Mouse (Mus musculus): ENCODE results near the gene Tns4. TPM values are rescaled to one million over a fixed set of nuclear protein-coding genes. Genes with fewer than 3 reads are reported as not detected.

The Tns4 gene
- total RNA-seq, 2 experiments from 2014 or later = not detected

DNA sequence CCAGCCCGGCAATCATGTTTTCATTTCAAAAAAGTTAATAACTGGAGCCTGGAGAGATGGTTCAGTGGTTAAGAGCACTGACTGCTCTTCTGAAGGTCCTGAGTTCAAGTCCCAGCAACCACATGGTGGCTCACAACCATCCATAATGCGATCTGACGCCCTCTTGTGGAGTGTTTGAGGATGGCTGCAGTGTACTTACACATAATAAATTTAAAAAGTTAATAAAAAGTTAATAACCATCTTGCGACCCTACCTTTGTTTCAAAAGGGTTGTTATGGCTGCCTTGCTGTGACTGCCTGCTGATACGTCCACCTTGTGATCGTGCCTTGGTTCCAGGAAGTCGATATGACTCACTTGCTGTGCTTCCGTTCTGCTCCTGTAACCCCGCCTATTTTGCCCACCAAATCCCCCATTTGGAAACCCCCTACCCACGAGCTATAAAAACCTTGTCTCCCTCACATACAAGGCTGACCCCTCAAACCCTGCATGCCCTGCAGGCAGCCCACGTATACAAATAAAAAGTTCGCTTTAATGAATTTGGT is 62.1 kb downstream of the Tns4 start:
- ATAC-seq (replicated peaks; ENCODE audit: low FRiP score, low TSS enrichment, poor library complexity, severe bottlenecking) = no peak

DNA sequence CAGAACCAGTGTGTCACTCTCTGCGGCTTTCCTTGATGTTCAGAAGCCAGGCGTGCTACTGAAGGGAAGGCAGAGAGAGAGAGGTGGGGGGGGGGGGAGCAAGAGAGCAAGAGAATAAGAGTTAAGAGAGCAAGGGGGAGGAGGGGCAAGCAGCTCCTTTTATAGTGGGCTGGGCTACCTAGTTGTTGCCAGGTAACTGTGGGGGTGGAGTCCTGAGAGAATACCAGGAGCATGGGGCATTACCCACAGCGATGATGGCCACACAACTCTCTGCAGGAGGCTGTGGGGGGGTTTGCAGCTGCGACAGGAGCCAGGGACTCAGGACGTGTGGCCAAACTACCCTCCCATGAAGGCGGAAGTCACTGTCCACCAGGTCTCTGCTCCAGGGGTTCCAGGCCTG is 63.2 kb downstream of the Tns4 start:
- no peak for ATAC-seq (replicated peaks; ENCODE audit: low FRiP score, low TSS enrichment, poor library complexity, severe bottlenecking)

GRCm38 (mm10) chr11:99024468-99025134 is 64.5 kb downstream of the Tns4 start:
- ATAC-seq (replicated peaks; ENCODE audit: low FRiP score, low TSS enrichment, poor library complexity, severe bottlenecking) = no peak

- peak; percentile 97 for ATAC-seq (replicated peaks; ENCODE audit: low FRiP score, low TSS enrichment, poor library complexity, severe bottlenecking)
Measured at GRCm38 (mm10) chr11:99023500-99024467, 65.3 kb downstream of the Tns4 start, which contains the start of gene Top2a. Gene Top2a, minus strand, starts transcription at chr11:99024189.

DNA sequence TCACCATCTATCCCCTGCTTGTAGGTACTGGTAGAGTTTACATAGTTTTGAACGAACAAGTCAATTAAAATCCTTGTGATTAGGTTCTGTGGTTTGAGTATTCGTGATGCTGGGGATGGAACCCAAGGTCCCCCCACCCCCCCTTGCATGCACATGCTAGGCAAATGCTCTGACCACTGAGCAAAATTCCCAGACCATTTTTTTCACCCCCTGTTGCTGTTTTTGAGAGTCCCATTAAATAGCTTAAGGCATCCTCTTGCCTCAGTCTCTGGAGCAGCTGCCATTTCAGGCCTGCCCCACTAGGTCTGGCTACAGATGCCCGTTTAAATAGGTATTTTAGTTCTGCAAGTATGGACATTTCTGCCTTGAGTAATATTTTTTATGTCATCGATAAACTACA is 66.0 kb downstream of the Tns4 start:
- ATAC-seq (replicated peaks; ENCODE audit: low FRiP score, low TSS enrichment, poor library complexity, severe bottlenecking) = no peak

DNA sequence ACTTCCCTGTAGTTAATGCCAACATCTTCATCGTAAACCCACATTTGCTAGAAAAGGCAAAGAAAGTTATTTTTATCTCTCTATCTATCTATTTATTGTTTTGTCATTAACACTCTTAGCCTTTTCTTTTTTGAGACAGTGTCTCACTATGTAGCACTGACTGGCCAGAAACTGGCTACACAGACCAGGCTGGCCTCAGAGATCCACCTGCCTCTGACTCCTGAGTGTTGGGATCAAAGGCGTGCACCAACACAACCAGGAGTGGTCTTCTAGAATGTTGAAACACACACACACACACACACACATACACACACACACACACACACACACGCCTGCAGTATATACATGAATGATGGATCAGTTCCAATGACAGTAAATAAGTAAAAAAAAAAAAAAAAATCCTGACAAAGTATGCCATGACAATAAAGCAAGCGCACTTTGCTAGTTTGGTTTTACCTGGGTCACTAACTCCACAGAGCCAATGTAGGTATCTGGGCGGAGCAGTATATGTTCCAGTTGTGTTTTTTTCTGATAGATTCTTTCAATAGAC is 66.6 kb downstream of the Tns4 start:
- no peak for ATAC-seq (replicated peaks; ENCODE audit: low FRiP score, low TSS enrichment, poor library complexity, severe bottlenecking)

- ATAC-seq (replicated peaks; ENCODE audit: low FRiP score, low TSS enrichment, poor library complexity, severe bottlenecking) = no peak
Measured at GRCm38 (mm10) chr11:99019844-99020243, 69.3 kb downstream of the Tns4 start.

Other genes with a start within 250 kb of the Tns4 start
- 23.5 and 26.9 TPM in 2 replicates for gene Wipf2, start 225.7 kb downstream of the Tns4 start, total RNA-seq (2014; fragmentation: Nextera tagmentation)
- gene Wipf2, start 225.7 kb downstream of the Tns4 start, total RNA-seq (2017) = 3.6 and 4.4 TPM in 2 replicates
- gene Cdc6, start 181.5 kb downstream of the Tns4 start, total RNA-seq (2014; fragmentation: Nextera tagmentation) = 85.0 and 101 TPM in 2 replicates
- 67.8 and 78.7 TPM in 2 replicates for gene Cdc6, start 181.5 kb downstream of the Tns4 start, total RNA-seq (2017)
- gene Rara, start 161.5 kb downstream of the Tns4 start, total RNA-seq (2014; fragmentation: Nextera tagmentation) = 7.8 and 15.9 TPM in 2 replicates
- 2.2 and 3.0 TPM in 2 replicates for gene Rara, start 161.5 kb downstream of the Tns4 start, total RNA-seq (2017)
- gene Gjd3, start 106.3 kb downstream of the Tns4 start, total RNA-seq (2014; fragmentation: Nextera tagmentation) = not detected in 2 replicates
- not detected in 2 replicates for gene Gjd3, start 106.3 kb downstream of the Tns4 start, total RNA-seq (2017)
- 363 and 371 TPM in 2 replicates for gene Top2a, start 65.1 kb downstream of the Tns4 start, total RNA-seq (2014; fragmentation: Nextera tagmentation)
- gene Top2a, start 65.1 kb downstream of the Tns4 start, total RNA-seq (2017) = 444 and 492 TPM in 2 replicates
- 15.9 and 22.9 TPM in 2 replicates for gene Igfbp4, start 48.1 kb downstream of the Tns4 start, total RNA-seq (2014; fragmentation: Nextera tagmentation)
- 23.5 and 68.2 TPM in 2 replicates for gene Igfbp4, start 48.1 kb downstream of the Tns4 start, total RNA-seq (2017)
- gene Ccr7, start 65.8 kb upstream of the Tns4 start, total RNA-seq (2014; fragmentation: Nextera tagmentation) = 0.47 TPM in 1 of 2 replicates, not detected in the other
- gene Ccr7, start 65.8 kb upstream of the Tns4 start, total RNA-seq (2017) = not detected in 2 replicates
- gene Smarce1, start 141.7 kb upstream of the Tns4 start, total RNA-seq (2014; fragmentation: Nextera tagmentation) = 113 and 114 TPM in 2 replicates
- gene Smarce1, start 141.7 kb upstream of the Tns4 start, total RNA-seq (2017) = 223 and 323 TPM in 2 replicates
- not detected in 2 replicates for gene Krt222, start 154.8 kb upstream of the Tns4 start, total RNA-seq (2014; fragmentation: Nextera tagmentation)
- gene Krt222, start 154.8 kb upstream of the Tns4 start, total RNA-seq (2017) = not detected in 2 replicates
- gene Krt24, start 196.0 kb upstream of the Tns4 start, total RNA-seq (2014; fragmentation: Nextera tagmentation) = not detected in 2 replicates
- not detected in 2 replicates for gene Krt24, start 196.0 kb upstream of the Tns4 start, total RNA-seq (2017)
- not detected in 2 replicates for gene Krt25, start 233.6 kb upstream of the Tns4 start, total RNA-seq (2014; fragmentation: Nextera tagmentation)
- gene Krt25, start 233.6 kb upstream of the Tns4 start, total RNA-seq (2017) = not detected in 2 replicates
- gene Krt26, start 248.7 kb upstream of the Tns4 start, total RNA-seq (2014; fragmentation: Nextera tagmentation) = not detected in 2 replicates
- not detected in 2 replicates for gene Krt26, start 248.7 kb upstream of the Tns4 start, total RNA-seq (2017)

Data from megakaryocyte-erythroid progenitor cell, adult 5-6 weeks (primary cell).